Mouse (Mus musculus): ENCODE data around the gene Avil. TPM values are rescaled to one million over a fixed set of nuclear protein-coding genes. Genes with fewer than 3 reads are reported as not detected.

Avil gene
- polyA plus RNA-seq (2012; rRNA removed), result 0.02 TPM in 2 replicates

DNA sequence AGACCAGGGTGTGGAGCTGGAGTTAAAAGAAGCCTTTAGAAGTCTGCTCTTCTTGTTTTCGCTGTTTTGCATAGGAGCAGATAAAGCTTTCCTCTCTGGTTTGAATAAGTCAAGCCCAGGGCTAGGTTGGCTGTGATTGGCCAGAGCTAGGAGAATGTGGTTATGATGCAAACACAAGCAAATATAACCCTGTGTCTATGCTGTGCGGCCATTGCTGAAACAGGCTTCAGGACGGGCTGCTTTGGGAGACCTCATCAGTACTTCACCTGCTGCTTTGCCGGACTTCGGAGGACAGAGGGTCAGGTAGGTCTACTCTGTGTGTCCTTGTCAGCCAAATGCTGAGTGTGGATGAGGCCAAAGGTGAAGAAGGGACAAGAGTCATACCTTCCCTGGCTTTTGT, at the start of gene Avil:
Gene Avil (plus strand): TSS at position 181 of the 400 bp plus-strand sequence.

GRCm38 (mm10) chr10:126978277-126978994, 22.1 kb upstream of the Avil start, which contains the start of gene Ctdsp2:
Gene Ctdsp2, plus strand, starts transcription at chr10:126978717.

DNA sequence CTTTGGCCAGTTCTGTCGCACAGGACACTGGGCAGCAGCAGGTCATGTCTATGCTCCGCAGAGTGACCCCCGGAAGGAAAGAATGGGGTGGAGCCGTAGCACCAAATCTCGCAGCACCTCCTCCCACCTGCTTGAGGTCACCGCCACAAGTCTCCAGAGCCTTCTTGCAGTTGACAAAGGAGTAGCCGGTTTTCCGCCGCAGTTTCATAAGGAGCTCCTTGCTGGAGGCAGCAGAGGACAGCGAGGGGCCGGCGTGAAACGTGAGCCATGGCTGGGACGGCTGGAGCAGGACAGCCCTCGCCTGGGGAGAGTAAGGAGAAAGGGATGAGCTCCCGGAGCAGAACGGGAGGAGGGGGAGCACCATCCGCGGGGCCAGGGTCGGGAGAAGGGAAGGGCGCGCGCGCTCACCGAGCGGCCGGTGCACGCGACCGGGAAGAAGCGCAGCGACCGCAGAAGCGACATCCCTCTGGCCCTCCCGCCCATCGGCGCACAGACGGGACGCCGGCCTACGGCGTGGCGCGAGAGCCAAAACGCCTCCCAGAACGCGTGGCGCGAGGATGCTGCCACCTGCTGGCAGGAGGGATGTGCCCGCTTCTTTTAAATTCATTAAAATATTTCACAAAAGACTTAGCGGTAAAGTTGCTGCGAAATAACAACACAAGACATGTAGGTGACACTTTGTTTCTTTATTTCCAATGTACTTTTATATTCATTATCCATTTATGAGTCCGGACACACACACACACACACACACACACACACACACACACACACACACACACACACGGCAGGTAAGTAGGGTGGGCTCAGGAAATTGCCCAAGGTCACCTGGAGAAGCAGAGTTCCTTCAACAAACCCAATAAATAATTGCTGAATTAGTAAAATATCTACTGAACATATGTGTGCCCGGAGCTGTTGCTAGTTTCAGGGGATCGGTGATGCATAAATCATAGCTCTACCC, 30.1 kb downstream of the Avil start, which contains the start of gene Tsfm:
Gene Tsfm (minus strand): TSS at position 505 of the 961 bp plus-strand sequence.

GRCm38 (mm10) chr10:127041274-127041766, 40.8 kb downstream of the Avil start, which contains the start of the genes Mettl1 and Eef1akmt3:
Gene Mettl1, plus strand, starts transcription at chr10:127041414.
Gene Eef1akmt3, minus strand, starts transcription at chr10:127041513.

DNA sequence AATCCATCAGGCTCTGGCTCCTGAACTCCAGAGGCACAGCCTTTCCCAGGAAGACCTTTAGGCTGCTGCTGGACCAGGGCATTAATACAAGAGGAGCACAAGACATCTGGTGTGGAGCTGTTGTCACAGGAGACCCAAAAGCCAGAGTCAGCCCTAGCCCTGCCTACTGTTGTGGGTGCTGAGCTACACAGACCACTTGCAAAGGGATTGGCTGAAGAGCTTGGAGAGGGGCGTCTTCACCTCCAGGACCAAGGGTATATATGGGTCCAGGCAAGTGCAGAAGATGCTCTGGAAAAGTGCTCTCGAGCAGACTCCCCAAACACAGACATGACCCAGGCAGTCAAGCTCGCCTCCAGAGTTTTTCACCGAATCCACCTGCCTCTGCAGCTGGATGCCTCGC, 47.4 kb downstream of the Avil start, which contains the start of gene Cyp27b1:
Gene Cyp27b1 (plus strand): TSS at position 297 of the 400 bp plus-strand sequence.

GRCm38 (mm10) chr10:127059968-127060916, 59.7 kb downstream of the Avil start, which contains the start of gene March9:
Gene March9, minus strand, starts transcription at chr10:127060184.

DNA sequence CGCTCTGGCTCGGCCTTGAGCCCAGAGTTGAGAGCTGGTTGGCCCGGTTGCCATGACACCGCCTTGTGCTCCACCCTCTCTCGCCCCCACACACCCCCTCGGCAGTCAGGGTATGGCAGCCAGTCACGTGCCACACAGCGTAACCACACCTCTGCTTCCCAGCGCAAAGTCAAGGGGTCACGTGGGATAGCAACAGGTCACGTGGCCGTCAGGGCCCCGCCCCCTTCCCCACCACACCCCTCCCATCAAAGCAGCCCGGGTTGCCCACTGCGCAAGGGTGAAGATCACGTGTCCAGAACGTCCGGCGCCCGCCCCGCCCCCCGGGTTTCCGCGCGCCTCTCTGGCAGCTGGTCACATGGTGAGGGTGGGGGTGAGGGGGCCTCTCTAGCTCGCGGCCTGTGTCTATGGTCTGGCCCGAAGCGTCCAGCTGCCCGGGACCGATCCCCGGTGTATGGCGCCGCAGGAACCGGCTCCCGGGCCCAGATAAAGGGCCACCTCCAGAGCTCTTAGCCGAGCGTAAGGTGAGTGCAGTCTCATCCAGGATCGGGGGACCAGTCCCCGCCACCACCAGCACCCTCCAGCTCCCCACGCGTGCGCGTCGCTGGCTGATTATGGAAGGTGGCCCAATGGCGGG, 62.8 kb downstream of the Avil start, which contains the start of gene Cdk4:
Gene Cdk4 (plus strand): TSS at position 296 of the 634 bp plus-strand sequence.

Other genes with a start within 250 kb of the Avil start
- gene Atp23, start 99.4 kb upstream of the Avil start, polyA plus RNA-seq (2012; rRNA removed), result 4.3 and 5.2 TPM in 2 replicates
- 19.6 and 22.6 TPM in 2 replicates for gene Ctdsp2, start 22.0 kb upstream of the Avil start, polyA plus RNA-seq (2012; rRNA removed)
- 20.5 and 23.7 TPM in 2 replicates for gene Tsfm, start 30.1 kb downstream of the Avil start, polyA plus RNA-seq (2012; rRNA removed)
- gene Mettl1, start 40.7 kb downstream of the Avil start, polyA plus RNA-seq (2012; rRNA removed), result 11.1 and 12.2 TPM in 2 replicates
- 0.41 and 0.49 TPM in 2 replicates for gene Eef1akmt3, start 40.8 kb downstream of the Avil start, polyA plus RNA-seq (2012; rRNA removed)
- 0.08 and 0.10 TPM in 2 replicates for gene Cyp27b1, start 47.5 kb downstream of the Avil start, polyA plus RNA-seq (2012; rRNA removed)
- gene March9, start 59.5 kb downstream of the Avil start, polyA plus RNA-seq (2012; rRNA removed), result 0.23 and 0.24 TPM in 2 replicates
- gene Cdk4, start 62.8 kb downstream of the Avil start, polyA plus RNA-seq (2012; rRNA removed), result 175 and 191 TPM in 2 replicates
- 73.1 and 76.9 TPM in 2 replicates for gene Tspan31, start 69.6 kb downstream of the Avil start, polyA plus RNA-seq (2012; rRNA removed)
- gene Agap2, start 74.6 kb downstream of the Avil start, polyA plus RNA-seq (2012; rRNA removed), result 2.3 and 3.2 TPM in 2 replicates
- gene Os9, start 120.4 kb downstream of the Avil start, polyA plus RNA-seq (2012; rRNA removed), result 48.7 and 52.7 TPM in 2 replicates
- 21.1 and 27.0 TPM in 2 replicates for gene B4galnt1, start 164.5 kb downstream of the Avil start, polyA plus RNA-seq (2012; rRNA removed)
- gene Slc26a10, start 179.9 kb downstream of the Avil start, polyA plus RNA-seq (2012; rRNA removed), result 3.8 and 4.2 TPM in 2 replicates
- 5.2 and 6.2 TPM in 2 replicates for gene Arhgef25, start 189.4 kb downstream of the Avil start, polyA plus RNA-seq (2012; rRNA removed)
- 25.7 and 36.5 TPM in 2 replicates for gene Dtx3, start 195.0 kb downstream of the Avil start, polyA plus RNA-seq (2012; rRNA removed)
- gene Pip4k2c, start 210.9 kb downstream of the Avil start, polyA plus RNA-seq (2012; rRNA removed), result 15.5 and 18.1 TPM in 2 replicates

Measured in liver, embryonic 18 days (tissue).